Mouse (Mus musculus): ENCODE measurements at regions not wholly inside any gene's neighbourhood (a gene's known extent, or its start where the extent isn't known, plus 50 kb on each side); places are given as distances from the start of the nearest gene placed in this dataset.

GRCm38 (mm10) chr4:71517921-71518404 lies 239.8 kb downstream of the Gm11232 start:
- H3K27me3 ChIP-seq (ENCODE audit: control insufficient read depth, insufficient read depth, low read length) = no peaks in the 10 kb centered on the region
- H3K4me1 ChIP-seq (ENCODE audit: control insufficient read depth, insufficient read depth, low read length) = no peaks in the 10 kb centered on the region
- no peaks in the 10 kb centered on the region for H3K36me3 ChIP-seq (ENCODE audit: control insufficient read depth, insufficient read depth, low read length)
- no peak overlapping the region for H3K27ac ChIP-seq (replicated peaks; ENCODE audit: insufficient read depth, low read depth, low read length)
- TF ChIP-seq POLR2A (IDR thresholded peaks at IDR 0.05; ENCODE audit: extremely low read depth, insufficient read depth, low read length) = no peak
- no peak for TF ChIP-seq CTCF (IDR thresholded peaks at IDR 0.05; ENCODE audit: low read depth, low read length)
- no peak overlapping the region for H3K9ac ChIP-seq (ENCODE audit: low read depth, low read length)
- WGBS = 75% methylated on average over 2 of the region's 2 CpGs
- no peak for DNase-seq (ENCODE audit: extremely low read depth, low read depth, low spot score)
- H3K79me2 ChIP-seq (ENCODE audit: control insufficient read depth, insufficient read depth, low read length) = no peaks in the 10 kb centered on the region
- H3K4me3 ChIP-seq (ENCODE audit: insufficient read depth, low read depth, low read length) = no peak overlapping the region

GRCm38 (mm10) chr4:71506911-71507310 lies 250.9 kb downstream of the Gm11232 start:
- TF ChIP-seq POLR2A (IDR thresholded peaks at IDR 0.05; ENCODE audit: extremely low read depth, insufficient read depth, low read length) (no peak), CTCF (IDR thresholded peaks at IDR 0.05; ENCODE audit: low read depth, low read length) (no peak)
- no peak overlapping the region for H3K4me3 ChIP-seq (ENCODE audit: insufficient read depth, low read depth, low read length)
- DNase-seq (ENCODE audit: extremely low read depth, low read depth, low spot score) = peak; percentile 66
- H3K79me2 ChIP-seq (ENCODE audit: control insufficient read depth, insufficient read depth, low read length) = no peaks in the 10 kb centered on the region
- no peaks in the 10 kb centered on the region for H3K36me3 ChIP-seq (ENCODE audit: control insufficient read depth, insufficient read depth, low read length)
- H3K27me3 ChIP-seq (ENCODE audit: control insufficient read depth, insufficient read depth, low read length) = no peaks in the 10 kb centered on the region
- no peak overlapping the region for H3K9ac ChIP-seq (ENCODE audit: low read depth, low read length)
- peaks cover 5% of the 10 kb centered on the region; the same call in 1 of the 2 replicates for H3K4me1 ChIP-seq (ENCODE audit: control insufficient read depth, insufficient read depth, low read length)
- no peak overlapping the region for H3K27ac ChIP-seq (replicated peaks; ENCODE audit: insufficient read depth, low read depth, low read length)

GRCm38 (mm10) chr4:71489788-71490187 lies 268.0 kb downstream of the Gm11232 start:
- TF ChIP-seq POLR2A (IDR thresholded peaks at IDR 0.05; ENCODE audit: extremely low read depth, insufficient read depth, low read length) = no peak
- TF ChIP-seq CTCF (IDR thresholded peaks at IDR 0.05; ENCODE audit: low read depth, low read length) = no peak
- H3K4me3 ChIP-seq (ENCODE audit: insufficient read depth, low read depth, low read length) = no peak overlapping the region
- no peaks in the 10 kb centered on the region for H3K79me2 ChIP-seq (ENCODE audit: control insufficient read depth, insufficient read depth, low read length)
- DNase-seq (ENCODE audit: extremely low read depth, low read depth, low spot score) = no peak
- no peak overlapping the region for H3K9ac ChIP-seq (ENCODE audit: low read depth, low read length)
- no peaks in the 10 kb centered on the region for H3K4me1 ChIP-seq (ENCODE audit: control insufficient read depth, insufficient read depth, low read length)
- 90% methylated on average over 2 of the region's 2 CpGs for WGBS
- H3K36me3 ChIP-seq (ENCODE audit: control insufficient read depth, insufficient read depth, low read length) = no peaks in the 10 kb centered on the region
- H3K27ac ChIP-seq (replicated peaks; ENCODE audit: insufficient read depth, low read depth, low read length) = no peak overlapping the region
- no peaks in the 10 kb centered on the region for H3K27me3 ChIP-seq (ENCODE audit: control insufficient read depth, insufficient read depth, low read length)

- no peaks in the 10 kb centered on the region for H3K4me1 ChIP-seq (ENCODE audit: control insufficient read depth, insufficient read depth, low read length)
- no peaks in the 10 kb centered on the region for H3K27me3 ChIP-seq (ENCODE audit: control insufficient read depth, insufficient read depth, low read length)
- 63% methylated on average over 2 of the region's 2 CpGs for WGBS
- H3K4me3 ChIP-seq (ENCODE audit: insufficient read depth, low read depth, low read length) = no peak overlapping the region
- H3K9ac ChIP-seq (ENCODE audit: low read depth, low read length) = no peak overlapping the region
- DNase-seq (ENCODE audit: extremely low read depth, low read depth, low spot score) = peak; percentile 14
- no peaks in the 10 kb centered on the region for H3K79me2 ChIP-seq (ENCODE audit: control insufficient read depth, insufficient read depth, low read length)
- no peak overlapping the region for H3K27ac ChIP-seq (replicated peaks; ENCODE audit: insufficient read depth, low read depth, low read length)
- TF ChIP-seq CTCF (IDR thresholded peaks at IDR 0.05; ENCODE audit: low read depth, low read length) (no peak), POLR2A (IDR thresholded peaks at IDR 0.05; ENCODE audit: extremely low read depth, insufficient read depth, low read length) (no peak)
- H3K36me3 ChIP-seq (ENCODE audit: control insufficient read depth, insufficient read depth, low read length) = no peaks in the 10 kb centered on the region
Measured at GRCm38 (mm10) chr4:71488663-71489161, 269.1 kb downstream of the Gm11232 start.

GRCm38 (mm10) chr4:71488059-71488458 lies 269.7 kb downstream of the Gm11232 start:
- no peaks in the 10 kb centered on the region for H3K79me2 ChIP-seq (ENCODE audit: control insufficient read depth, insufficient read depth, low read length)
- H3K27me3 ChIP-seq (ENCODE audit: control insufficient read depth, insufficient read depth, low read length) = no peaks in the 10 kb centered on the region
- no peaks in the 10 kb centered on the region for H3K36me3 ChIP-seq (ENCODE audit: control insufficient read depth, insufficient read depth, low read length)
- WGBS = 88% methylated on average over 9 of the region's 9 CpGs
- DNase-seq (ENCODE audit: extremely low read depth, low read depth, low spot score) = no peak
- H3K4me3 ChIP-seq (ENCODE audit: insufficient read depth, low read depth, low read length) = no peak overlapping the region
- H3K4me1 ChIP-seq (ENCODE audit: control insufficient read depth, insufficient read depth, low read length) = no peaks in the 10 kb centered on the region
- no peak overlapping the region for H3K9ac ChIP-seq (ENCODE audit: low read depth, low read length)
- no peak overlapping the region for H3K27ac ChIP-seq (replicated peaks; ENCODE audit: insufficient read depth, low read depth, low read length)
- no peak for TF ChIP-seq CTCF (IDR thresholded peaks at IDR 0.05; ENCODE audit: low read depth, low read length)
- TF ChIP-seq POLR2A (IDR thresholded peaks at IDR 0.05; ENCODE audit: extremely low read depth, insufficient read depth, low read length) = no peak

- Histone ChIP-seq H3K79me2 (ENCODE audit: control insufficient read depth, insufficient read depth, low read length) (no peaks in the 10 kb centered on the region), H3K27me3 (ENCODE audit: control insufficient read depth, insufficient read depth, low read length) (no peaks in the 10 kb centered on the region), H3K27ac (replicated peaks; ENCODE audit: insufficient read depth, low read depth, low read length) (no peak overlapping the region), H3K4me3 (ENCODE audit: insufficient read depth, low read depth, low read length) (no peak overlapping the region), H3K4me1 (ENCODE audit: control insufficient read depth, insufficient read depth, low read length) (no peaks in the 10 kb centered on the region), H3K9ac (ENCODE audit: low read depth, low read length) (no peak overlapping the region), H3K36me3 (ENCODE audit: control insufficient read depth, insufficient read depth, low read length) (no peaks in the 10 kb centered on the region)
- no peak for DNase-seq (ENCODE audit: extremely low read depth, low read depth, low spot score)
- TF ChIP-seq POLR2A (IDR thresholded peaks at IDR 0.05; ENCODE audit: extremely low read depth, insufficient read depth, low read length) (no peak), CTCF (IDR thresholded peaks at IDR 0.05; ENCODE audit: low read depth, low read length) (no peak)
- WGBS = 85% methylated on average over 2 of the region's 2 CpGs
Measured at GRCm38 (mm10) chr4:71480960-71481359, 276.8 kb downstream of the Gm11232 start.
